Mouse (Mus musculus): ENCODE measurements around the gene Eno1. TPM values are rescaled to one million over a fixed set of nuclear protein-coding genes. Genes with fewer than 3 reads are reported as not detected.

Eno1 gene
- polyA plus RNA-seq, 1 experiment from 2014 or later = 1,276 TPM

- Histone ChIP-seq H3K9me3 (ENCODE audit: control insufficient read depth, low read length) (no peaks in the 10 kb centered on the region), H3K27me3 (replicated peaks; ENCODE audit: control insufficient read depth, insufficient read depth, low read length) (no peaks in the 10 kb centered on the region), H3K4me3 (ENCODE audit: low read length) (no peak overlapping the region), H3K27ac (ENCODE audit: low read depth, low read length) (no peak overlapping the region), H3K9ac (ENCODE audit: low read depth, low read length) (no peak overlapping the region), H3K4me1 (ENCODE audit: control insufficient read depth, insufficient read depth, low read depth, low read length) (no peaks in the 10 kb centered on the region; the same call in 1 of the 2 replicates), H3K36me3 (ENCODE audit: control insufficient read depth, insufficient read depth, low read length) (0 out of 2 replicates have a peak, but pooled peaks cover 3% of the 10 kb centered on the region), H3K4me2 (ENCODE audit: low read length) (no peak overlapping the region)
- no peak for ATAC-seq
- WGBS = 98% methylated on average over 7 of the region's 7 CpGs
Observed at GRCm38 (mm10) chr4:150295966-150296365, 59.4 kb downstream of the Eno1 start.

Other genes starting within 250 kb of the Eno1 start
- gene H6pd, start 227.7 kb upstream of the Eno1 start, polyA plus RNA-seq (2015; fragmentation: Nextera tagmentation; extraction: Ambion mirVana) = 2.9 and 3.5 TPM in 2 replicates
- gene Gpr157, start 149.4 kb upstream of the Eno1 start, polyA plus RNA-seq (2015; fragmentation: Nextera tagmentation; extraction: Ambion mirVana) = 0.50 and 0.54 TPM in 2 replicates
- 2.8 and 3.0 TPM in 2 replicates for gene Slc2a5, start 117.4 kb upstream of the Eno1 start, polyA plus RNA-seq (2015; fragmentation: Nextera tagmentation; extraction: Ambion mirVana)
- gene Slc2a7, start 87.7 kb upstream of the Eno1 start, polyA plus RNA-seq (2015; fragmentation: Nextera tagmentation; extraction: Ambion mirVana) = not detected in 2 replicates
- not detected in 2 replicates for gene Car6, start 35.4 kb upstream of the Eno1 start, polyA plus RNA-seq (2015; fragmentation: Nextera tagmentation; extraction: Ambion mirVana)
- gene Rere, start 44.9 kb downstream of the Eno1 start, polyA plus RNA-seq (2015; fragmentation: Nextera tagmentation; extraction: Ambion mirVana) = 25.4 and 27.2 TPM in 2 replicates

All from hindbrain, embryonic 16.5 days (tissue).